Mouse (Mus musculus) Patski (cell line): ENCODE measurements at regions not wholly inside any gene's neighbourhood (a gene's known extent, or its start where the extent isn't known, plus 50 kb on each side); places are given as distances from the start of the nearest gene placed in this dataset.

Source experiments
- ATAC-seq: fragments of 100-300 bp; one replicate; pipeline ENCODE4 v1.8.0; 2021
- CTCF ChIA-PET: fragments of 350-600 bp; sonication (Branson Sonifier 250); formaldehyde crosslinking; loops from one replicate; lab custom pipeline; 2022; ENCODE audit warnings: inconsistent platforms; lab: Charles Lee
- POLR2A ChIA-PET: fragments of 350-600 bp; sonication (Branson Sonifier 250); formaldehyde crosslinking; loops from one replicate; lab custom pipeline; 2022; ENCODE audit warnings: antibody characterized with exemption, inconsistent platforms; lab: Charles Lee
- DNase-seq: peaks from one replicate; pipeline ENCODE4 v3.0.0-alpha.2; 2011; ENCODE audit warnings: low read depth, low spot score
- H3K27me3 ChIP-seq: fragments of 371-371 bp; one replicate; pipeline ENCODE4 v1.5.1; 2021
- CTCF ChIP-seq: fragments of 100-300 bp; IDR thresholded peaks from one replicate; pipeline ENCODE4 v1.5.1; 2021
- in situ Hi-C: fragments of 300-500 bp; cut with MboI; formaldehyde crosslinking; loops from 3 replicates; pipeline ENCODE4 v1.11.1; 2018; ENCODE audit warnings: low pct_unique_long_range_greater_than_20kb, mixed read lengths

DNA sequence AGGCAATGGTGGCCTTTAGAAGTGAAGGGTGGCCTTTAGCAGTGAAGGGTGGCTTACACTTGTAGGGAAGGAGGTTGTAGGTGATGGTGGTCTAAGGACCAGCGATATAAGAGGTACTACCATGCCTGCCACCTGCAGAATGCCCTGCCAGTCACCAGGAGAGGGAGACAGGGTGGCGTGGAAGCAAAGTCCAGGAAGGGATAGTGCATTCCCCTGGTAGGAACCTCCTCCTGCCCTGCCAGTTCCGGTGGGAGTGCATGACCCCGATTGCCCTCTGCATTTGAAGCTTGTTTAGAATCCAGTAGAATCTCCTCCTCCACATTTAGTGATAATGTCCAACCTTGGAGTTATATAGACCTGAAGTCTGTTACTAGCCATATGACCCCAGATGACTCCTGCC is 127.7 kb upstream of the Id2 start:
- in situ Hi-C loops: no loop called here
- TF ChIP-seq CTCF: no peak
- DNase-seq (no peak), ATAC-seq (no peak)
- CTCF ChIA-PET: no interaction called here
- H3K27me3 ChIP-seq: no peaks in the 10 kb centered on the region
- POLR2A ChIA-PET: no interaction called here

DNA sequence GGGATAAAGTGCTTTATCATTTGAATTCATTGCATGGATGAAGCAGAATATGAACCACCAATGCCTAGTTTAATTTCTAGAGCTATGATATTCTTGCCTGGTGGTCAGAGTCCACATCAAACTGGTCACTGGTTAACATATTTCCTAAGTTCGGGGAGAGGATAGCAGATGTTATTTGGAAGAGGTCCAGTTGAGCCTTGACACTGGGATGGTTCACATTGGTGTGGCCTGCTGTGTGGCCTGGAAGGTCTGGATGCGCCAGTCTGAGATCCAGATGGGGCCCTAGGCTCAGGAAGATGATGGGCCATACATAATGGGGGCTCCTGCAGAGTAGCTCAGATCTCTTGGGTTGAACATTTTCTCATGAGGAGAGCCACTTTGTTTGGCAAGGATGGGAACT is 127.3 kb upstream of the Id2 start:
- ATAC-seq (no peak), DNase-seq (no peak)
- ChIA-PET POLR2A (interaction anchor here (0.5 kb wide), 1 partner anchor 21 kb away, joined by 4 read pairs; no protein-coding TSS in a partner anchor), CTCF (no interaction called here)
- no peak for TF ChIP-seq CTCF
- no peaks in the 10 kb centered on the region for H3K27me3 ChIP-seq
- in situ Hi-C loops: no loop called here

DNA sequence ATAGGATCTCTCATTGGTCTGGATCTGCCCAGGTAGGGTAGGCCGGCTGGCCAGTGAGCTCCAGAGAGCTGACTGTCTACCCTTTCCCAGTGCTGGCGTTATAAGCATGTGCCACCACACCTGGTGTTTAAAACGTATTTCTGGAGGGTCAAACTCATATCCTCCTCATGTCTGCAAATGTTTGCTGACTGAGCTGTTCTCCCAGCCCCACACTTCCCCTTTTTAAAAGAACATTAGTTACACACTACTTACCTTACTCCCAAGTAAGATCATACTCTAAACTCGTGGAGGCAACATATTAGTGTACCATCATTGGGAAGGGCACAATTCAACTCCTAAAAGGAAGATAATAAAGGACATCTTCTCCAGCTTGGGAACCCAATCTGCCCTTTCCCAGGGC is 126.6 kb upstream of the Id2 start:
- no peak for TF ChIP-seq CTCF
- CTCF ChIA-PET: no interaction called here
- ATAC-seq: no peak
- no peaks in the 10 kb centered on the region for H3K27me3 ChIP-seq
- in situ Hi-C loops: no loop called here
- DNase-seq: no peak
- POLR2A ChIA-PET: no interaction called here

DNA sequence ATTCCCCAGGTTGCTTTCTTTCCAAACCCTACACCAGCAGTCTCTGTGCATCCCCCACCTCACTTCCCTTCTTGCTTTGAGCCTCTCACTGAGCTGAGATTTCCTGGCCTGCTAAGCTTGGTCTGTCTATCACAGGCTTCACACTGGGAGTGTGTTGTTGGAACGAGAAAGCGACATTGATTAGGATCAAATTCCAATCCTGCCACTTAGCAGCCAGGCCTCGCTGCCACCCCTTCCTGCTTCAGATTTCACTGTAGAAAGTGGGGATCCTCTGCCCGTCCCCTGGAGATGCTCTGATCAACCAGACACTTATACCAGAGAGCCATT is 123.8 kb upstream of the Id2 start:
- ATAC-seq (no peak), DNase-seq (no peak)
- in situ Hi-C loops: no loop called here
- no peaks in the 10 kb centered on the region for H3K27me3 ChIP-seq
- TF ChIP-seq CTCF: no peak
- POLR2A ChIA-PET: no interaction called here
- CTCF ChIA-PET: interaction anchor here (1.1 kb wide), 1 partner anchor 45 kb away, joined by 3 read pairs; no protein-coding TSS in a partner anchor

DNA sequence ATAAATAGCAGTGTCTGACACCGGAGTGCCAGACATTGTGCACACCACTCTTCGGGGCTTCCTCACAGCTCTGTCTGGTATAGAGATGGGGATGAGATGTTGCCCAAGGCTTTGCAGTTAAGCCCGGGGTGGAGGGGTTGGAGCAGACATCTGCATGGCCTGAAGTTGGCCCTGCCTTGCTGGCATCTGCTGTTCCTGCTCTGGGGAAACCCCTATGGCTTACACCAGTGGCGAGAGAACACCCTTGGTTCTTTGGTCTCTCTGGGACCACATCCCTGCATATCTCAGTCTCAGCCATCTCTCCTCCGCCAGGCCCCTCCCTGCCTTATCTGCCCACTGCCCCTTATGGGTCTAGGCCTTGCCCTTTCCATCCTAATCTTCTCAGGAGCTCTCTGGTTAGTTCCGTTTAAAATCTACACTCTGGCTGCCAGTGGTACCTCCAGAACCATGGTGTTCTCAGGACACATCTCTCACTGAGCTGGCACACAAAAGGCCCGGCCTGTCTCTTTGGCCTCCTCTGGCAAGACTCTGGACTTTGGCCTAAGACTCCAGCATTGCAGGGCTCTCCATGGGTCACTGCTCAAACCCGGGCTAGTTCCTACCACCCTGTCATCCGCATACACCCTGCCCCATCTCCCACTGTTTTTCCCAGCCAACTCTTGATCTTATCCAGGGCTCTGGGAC is 123.3 kb upstream of the Id2 start:
- no peak for TF ChIP-seq CTCF
- DNase-seq (no peak), ATAC-seq (no peak)
- CTCF ChIA-PET: interaction anchor here (1.1 kb wide), 1 partner anchor 45 kb away, joined by 3 read pairs; no protein-coding TSS in a partner anchor
- H3K27me3 ChIP-seq: no peaks in the 10 kb centered on the region
- in situ Hi-C loops: no loop called here
- POLR2A ChIA-PET: no interaction called here

DNA sequence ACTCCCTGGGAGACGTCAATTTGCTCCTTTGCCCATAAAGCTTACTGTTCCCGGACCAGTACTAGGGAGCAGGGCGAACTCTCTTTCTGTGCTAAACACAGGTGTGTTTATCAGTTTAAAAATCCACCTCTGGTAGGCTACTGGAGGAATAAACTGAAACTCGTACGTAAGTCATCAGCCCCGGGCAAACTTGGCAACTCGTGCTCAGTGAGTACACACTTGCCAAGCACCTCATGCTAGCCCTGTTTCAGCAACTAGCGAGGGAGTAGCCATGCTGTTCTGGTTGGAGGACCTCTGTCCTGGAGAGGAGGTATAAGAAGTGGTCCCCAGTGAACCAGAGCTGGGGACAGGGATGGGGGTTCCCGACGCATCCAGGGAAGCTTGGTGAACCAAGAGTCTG is 122.6 kb upstream of the Id2 start:
- in situ Hi-C loops: no loop called here
- ChIA-PET CTCF (no interaction called here), POLR2A (no interaction called here)
- ATAC-seq (no peak), DNase-seq (no peak)
- no peaks in the 10 kb centered on the region for H3K27me3 ChIP-seq
- TF ChIP-seq CTCF: no peak

DNA sequence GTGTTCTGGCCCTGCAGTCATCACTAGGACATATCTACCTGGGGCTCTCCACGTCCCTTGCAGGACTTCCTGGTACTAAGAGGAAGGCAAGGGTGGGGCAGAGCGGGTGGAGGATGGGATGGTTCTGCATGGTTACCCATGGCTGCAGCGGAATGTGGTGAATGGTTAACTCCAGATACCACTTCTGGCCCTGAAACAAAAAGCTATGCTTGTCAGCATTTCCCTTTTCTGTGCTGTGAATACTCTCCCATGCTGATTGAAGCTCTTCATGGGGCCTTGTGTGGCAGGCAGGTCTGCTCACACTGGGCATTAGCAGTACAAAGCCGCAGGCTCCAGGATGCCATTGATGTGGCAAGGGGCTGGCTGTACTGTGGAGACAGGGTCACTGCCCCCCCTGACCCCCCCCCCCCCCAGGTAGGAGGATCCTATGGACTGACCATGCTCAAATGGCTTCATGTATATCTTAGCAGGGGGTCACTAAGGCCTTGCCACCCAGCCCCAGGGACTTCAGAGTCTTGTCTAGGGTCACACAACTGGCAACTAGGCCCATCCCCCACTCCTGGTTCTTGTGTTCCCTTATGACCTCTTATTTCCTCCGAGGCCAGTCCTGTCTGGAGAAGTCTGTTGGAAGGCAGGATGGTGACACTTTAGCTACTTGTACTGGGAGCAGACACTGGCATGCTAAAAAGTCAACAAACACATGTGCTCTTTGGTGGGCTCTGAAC is 120.0 kb upstream of the Id2 start:
- ChIA-PET POLR2A (no interaction called here), CTCF (no interaction called here)
- no peaks in the 10 kb centered on the region for H3K27me3 ChIP-seq
- no peak for TF ChIP-seq CTCF
- peak; percentile 86 for ATAC-seq
- in situ Hi-C loops: no loop called here
- peak; percentile 42 for DNase-seq

DNA sequence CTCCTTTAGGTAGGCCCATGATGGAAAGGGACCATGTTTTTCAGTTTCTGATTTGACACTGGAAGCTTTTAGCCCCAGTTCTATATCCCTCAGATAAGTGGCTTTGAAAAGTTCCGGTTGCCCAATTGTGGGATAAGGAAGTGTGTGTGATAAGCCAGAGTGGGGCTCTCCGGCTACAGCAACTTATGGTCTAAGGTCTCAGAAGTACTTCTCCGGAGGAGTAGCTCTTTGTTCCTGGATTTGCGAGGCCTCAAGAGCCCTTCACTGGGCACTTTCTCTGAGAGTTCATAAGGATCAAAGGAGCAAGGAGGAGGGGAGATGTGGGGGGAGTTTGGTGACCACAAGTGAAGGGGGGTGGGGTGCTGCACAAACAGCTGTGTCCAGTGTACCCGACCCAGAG is 118.3 kb upstream of the Id2 start:
- no peak for ATAC-seq
- ChIA-PET POLR2A (no interaction called here), CTCF (interaction anchor here (1.3 to 1.6 kb wide), 2 partner anchors 15 to 17 kb away, joined by 3 to 4 read pairs; no protein-coding TSS in a partner anchor)
- DNase-seq: no peak
- no peak for TF ChIP-seq CTCF
- in situ Hi-C loops: no loop called here
- no peaks in the 10 kb centered on the region for H3K27me3 ChIP-seq

DNA sequence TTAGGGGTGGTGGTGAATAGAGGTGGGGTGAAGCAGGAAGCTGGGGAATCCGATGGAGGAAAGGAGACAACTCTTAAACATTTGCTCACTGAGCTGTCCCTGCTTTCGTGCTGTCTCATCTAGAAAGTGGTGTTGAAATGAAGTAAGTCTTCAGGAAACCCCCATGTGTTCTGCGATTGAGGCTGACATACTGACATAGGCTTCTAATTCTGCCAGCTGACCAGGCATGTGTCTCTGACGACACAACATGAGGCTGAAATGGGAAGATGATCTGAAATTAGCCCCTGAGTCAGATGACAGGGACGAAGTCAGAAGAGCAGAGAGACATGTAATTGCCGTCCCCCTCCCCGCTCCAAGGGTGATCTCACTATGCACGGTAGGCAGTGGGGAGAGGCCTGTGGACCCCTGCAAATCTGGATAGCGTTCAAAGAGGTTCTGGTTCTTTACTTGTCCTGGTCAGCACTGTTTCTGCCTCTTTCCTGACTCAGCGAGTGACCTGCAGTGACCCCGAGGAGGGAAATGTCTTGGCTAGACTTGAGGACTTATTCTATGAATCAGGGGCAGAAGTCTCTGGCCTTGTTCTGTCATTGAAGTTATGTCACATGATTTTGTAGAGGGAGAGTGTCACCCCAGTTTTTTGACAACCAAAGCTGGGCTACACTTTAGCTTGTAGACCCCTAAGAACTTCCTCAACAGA is 117.0 kb upstream of the Id2 start:
- ATAC-seq: no peak
- CTCF ChIA-PET: interaction anchor here (1.6 kb wide), 1 partner anchor 16 kb away, joined by 3 read pairs; no protein-coding TSS in a partner anchor
- DNase-seq: no peak
- POLR2A ChIA-PET: interaction anchor here (1.0 kb wide), 1 partner anchor 19 kb away, joined by 3 read pairs; no protein-coding TSS in a partner anchor
- no peaks in the 10 kb centered on the region for H3K27me3 ChIP-seq
- in situ Hi-C loops: no loop called here
- no peak for TF ChIP-seq CTCF

DNA sequence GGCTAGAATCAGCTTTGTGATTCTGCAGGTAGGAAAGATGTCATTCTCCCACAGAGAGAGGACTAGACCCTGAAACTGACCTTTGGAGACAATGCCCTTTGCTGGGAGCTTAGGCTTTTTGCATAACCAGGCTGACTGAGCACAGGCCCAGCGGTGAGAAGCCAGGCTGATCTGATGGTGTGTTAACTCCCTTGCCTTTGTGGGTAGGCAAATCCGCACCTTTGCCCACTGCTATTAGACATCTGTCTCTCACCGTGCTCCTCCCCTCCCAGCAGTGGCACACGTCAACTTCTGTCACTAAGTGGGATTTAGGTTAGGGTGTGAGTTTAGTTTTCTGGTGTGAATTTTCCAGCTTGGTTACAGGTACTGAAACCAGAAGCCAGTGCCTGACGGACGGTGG is 114.4 kb upstream of the Id2 start:
- POLR2A ChIA-PET: no interaction called here
- DNase-seq (no peak), ATAC-seq (no peak)
- in situ Hi-C loops: no loop called here
- no peaks in the 10 kb centered on the region for H3K27me3 ChIP-seq
- CTCF ChIA-PET: no interaction called here
- TF ChIP-seq CTCF: no peak

DNA sequence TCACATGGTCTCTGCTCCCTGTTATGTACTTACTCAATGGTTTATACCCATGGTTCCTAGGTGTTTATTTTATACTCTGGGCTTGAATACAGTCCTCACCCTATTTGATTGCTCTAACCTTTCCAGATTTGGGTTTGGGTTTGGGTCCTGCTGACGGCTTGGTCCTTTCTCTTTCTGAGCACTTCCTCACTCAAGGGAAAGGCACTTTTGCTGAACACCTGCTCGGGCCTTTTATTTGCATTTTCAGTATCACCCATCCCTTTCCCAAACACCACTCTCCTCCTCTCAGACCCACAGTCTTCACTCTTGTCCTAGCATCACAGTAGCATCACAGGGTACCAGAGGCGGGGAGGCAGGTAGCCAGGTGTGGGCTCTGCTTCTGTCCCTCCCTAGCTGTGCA is 113.7 kb upstream of the Id2 start:
- TF ChIP-seq CTCF: no peak
- no peak for DNase-seq
- POLR2A ChIA-PET: no interaction called here
- H3K27me3 ChIP-seq: no peaks in the 10 kb centered on the region
- no peak for ATAC-seq
- in situ Hi-C loops: no loop called here
- CTCF ChIA-PET: no interaction called here
